Mouse (Mus musculus) CH12.LX (cell line): ENCODE results near the gene Abcd3.

ENCODE experiments used
- CHD2 ChIP-seq: IDR thresholded peaks from 2 replicates; pipeline ENCODE4 v1.6.1; 2011; ENCODE audit warnings: low read length, improper control_type of control experiment
- CTCF ChIP-seq, 2 experiments: IDR thresholded peaks in 1 of 2; conservative IDR thresholded peaks in 1 of 2; 2 replicates each; pipeline ENCODE4 v1.5.1; 2011 to 2012; ENCODE audit warnings: low read depth in 2 of 2, low read length in 2 of 2, improper control_type of control experiment in 1 of 2, inconsistent platforms in 1 of 2, mild to moderate bottlenecking in 1 of 2, moderate library complexity in 1 of 2
- EP300 ChIP-seq: IDR thresholded peaks from 2 replicates; pipeline ENCODE4 v1.6.1; 2011; ENCODE audit warnings: low read length, improper control_type of control experiment
- ETS1 ChIP-seq: conservative IDR thresholded peaks from 2 replicates; pipeline ENCODE4 v1.6.1; 2012; ENCODE audit warnings: low read depth, mild to moderate bottlenecking, inconsistent platforms, low read length, improper control_type of control experiment, moderate library complexity
- GABPA ChIP-seq: IDR thresholded peaks from 2 replicates; pipeline ENCODE4 v1.6.1; 2012; ENCODE audit warnings: low read depth, low read length, improper control_type of control experiment, inconsistent platforms; ENCODE audit not compliant: insufficient replicate concordance
- JUND ChIP-seq: conservative IDR thresholded peaks from 2 replicates; pipeline ENCODE4 v1.6.1; 2011; ENCODE audit warnings: low read depth, low read length, improper control_type of control experiment
- KAT2A ChIP-seq: IDR thresholded peaks from 2 replicates; pipeline ENCODE4 v1.6.1; 2012; ENCODE audit warnings: low read length, improper control_type of control experiment, inconsistent platforms; ENCODE audit not compliant: insufficient replicate concordance
- MAZ ChIP-seq: IDR thresholded peaks from 2 replicates; pipeline ENCODE4 v1.6.1; 2012; ENCODE audit warnings: low read depth, mild to moderate bottlenecking, inconsistent platforms, low read length, improper control_type of control experiment, moderate library complexity
- TCF12 ChIP-seq: IDR thresholded peaks from 2 replicates; pipeline ENCODE4 v1.6.1; 2014; ENCODE audit warnings: low read depth, mild to moderate bottlenecking, inconsistent platforms, low read length, improper control_type of control experiment

DNA sequence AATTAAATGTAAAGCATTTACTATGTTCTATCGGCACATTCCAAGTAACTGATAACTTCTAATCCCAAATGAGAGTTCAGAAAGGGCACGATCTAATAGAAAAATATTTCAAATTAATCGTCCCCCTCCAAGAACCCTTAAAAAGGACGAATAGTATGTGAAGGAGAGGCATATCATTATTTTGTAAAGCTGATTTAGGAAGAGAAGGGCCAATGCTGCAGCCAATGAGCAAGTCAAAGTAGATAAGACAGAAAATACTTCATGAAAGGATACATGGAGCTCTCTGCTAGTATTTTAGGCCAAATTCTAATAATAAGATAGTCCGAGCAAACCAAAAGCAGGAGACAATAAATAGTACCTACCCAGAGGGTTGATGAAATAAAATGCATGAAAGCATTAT lies 1.3 kb downstream of the Abcd3 start:
- TF ChIP-seq MAZ (no peak), ETS1 (no peak), JUND (no peak), KAT2A (no peak), EP300 (no peak), CTCF (conservative IDR thresholded peaks at IDR 0.05 in 1 of 2, IDR thresholded peaks at IDR 0.05 in 1 of 2; ENCODE audit: low read depth in 2 of 2, low read length in 2 of 2) (no peak), CHD2 (no peak), TCF12 (no peak), GABPA (no peak)
